8 mouse cellular contexts compared by ENCODE assay signal in the genomic region with DNA sequence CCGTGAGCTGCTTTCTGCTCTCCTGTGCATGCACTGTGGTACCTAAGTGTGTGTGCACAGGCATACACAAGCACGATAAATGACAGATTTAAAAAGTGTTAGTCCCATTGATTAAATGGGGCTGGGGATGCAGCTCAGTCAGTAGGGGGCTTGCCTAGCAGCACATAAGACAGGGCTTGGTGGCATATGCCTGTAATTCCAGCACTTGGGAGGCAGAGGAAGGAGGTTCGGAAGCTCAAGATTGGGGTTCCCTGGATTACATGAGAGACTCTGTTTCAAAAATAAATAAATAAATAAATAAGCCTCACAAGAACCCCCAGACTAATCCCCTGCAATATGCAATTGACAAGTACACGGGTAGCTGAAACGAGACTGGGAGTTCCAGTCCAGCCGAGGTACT. TPM values are rescaled to one million over a fixed set of nuclear protein-coding genes. Genes with fewer than 3 reads are reported as not detected.
DNase-seq lines count a peak whose midpoint lies in the region; ATAC-seq and TF ChIP-seq lines count a peak whose summit lies in the region.

No protein-coding gene starts in this region.

- H3K9ac ChIP-seq in kidney, postnatal 0 days (ENCODE audit: low read depth, low read length) = no peak overlapping the region
- no peak overlapping the region for H3K9ac ChIP-seq in embryonic facial prominence, embryonic 15.5 days
- H3K9ac ChIP-seq in neural tube, embryonic 12.5 days = 0 out of 2 replicates have a peak overlapping the region, but pooled peaks have one; percentile 33

- no peaks in the 10 kb centered on the region; the same call in 1 of the 2 replicates for H3K4me1 ChIP-seq in kidney, postnatal 0 days (replicated peaks; ENCODE audit: insufficient read depth, low read length)
- no peaks in the 10 kb centered on the region for H3K4me1 ChIP-seq in kidney, adult 2 months (ENCODE audit: control insufficient read depth, insufficient read depth, low read length)
- H3K4me1 ChIP-seq in embryonic facial prominence, embryonic 15.5 days = peaks cover 24% of the 10 kb centered on the region
- peaks cover 21% of the 10 kb centered on the region for H3K4me1 ChIP-seq in limb, embryonic 10.5 days
- H3K4me1 ChIP-seq in neural tube, embryonic 12.5 days = peaks cover 15% of the 10 kb centered on the region
- no peaks in the 10 kb centered on the region for H3K4me1 ChIP-seq in cerebellum, adult 2 months (ENCODE audit: control insufficient read depth, insufficient read depth, low read length)

- peak overlapping the region; percentile 76 for H3K4me2 ChIP-seq in kidney, postnatal 0 days (ENCODE audit: low read length)
- peak overlapping the region; percentile 82 for H3K4me2 ChIP-seq in embryonic facial prominence, embryonic 15.5 days (replicated peaks)
- peak overlapping the region; percentile 80 for H3K4me2 ChIP-seq in neural tube, embryonic 12.5 days (replicated peaks)

- no peak for TF ChIP-seq CTCF in kidney, postnatal 0 days (IDR thresholded peaks at IDR 0.05; ENCODE audit: low read depth)
- TF ChIP-seq CTCF in kidney, adult 2 months (conservative IDR thresholded peaks at IDR 0.05; ENCODE audit: insufficient read depth, insufficient read length, low read depth, low read length) = no peak
- TF ChIP-seq CTCF in cerebellum, adult 2 months (IDR thresholded peaks at IDR 0.05; ENCODE audit: borderline replicate concordance, insufficient read depth, low read depth, low read length) = no peak

- H3K9me3 ChIP-seq in kidney, postnatal 0 days (replicated peaks; ENCODE audit: low read length) = no peaks in the 10 kb centered on the region
- no peaks in the 10 kb centered on the region for H3K9me3 ChIP-seq in embryonic facial prominence, embryonic 15.5 days (replicated peaks)
- H3K9me3 ChIP-seq in limb, embryonic 10.5 days (replicated peaks) = no peaks in the 10 kb centered on the region
- 0 out of 2 replicates have a peak, but pooled peaks cover 1% of the 10 kb centered on the region for H3K9me3 ChIP-seq in neural tube, embryonic 12.5 days

- DNase-seq in kidney, postnatal 0 days (ENCODE audit: low spot score) = no peak
- DNase-seq in kidney, adult 2 months = no peak
- DNase-seq in limb, embryonic 10.5 days (ENCODE audit: low spot score) = no peak
- no peak for DNase-seq in urinary bladder, adult 18-20 months (ENCODE audit: low spot score in 2 of 2)
- DNase-seq in cerebellum, adult 2 months = no peak
- no peak for DNase-seq in ovary, postnatal 10 days (ENCODE audit: low spot score)

- ATAC-seq in kidney, postnatal 0 days (replicated peaks; ENCODE audit: low FRiP score, low read depth) = no peak
- no peak for ATAC-seq in embryonic facial prominence, embryonic 15.5 days (ENCODE audit: insufficient number of reproducible peaks, low FRiP score, low TSS enrichment, low read depth)
- no peak for ATAC-seq in neural tube, embryonic 12.5 days (ENCODE audit: low FRiP score, low read depth)

- no peak for TF ChIP-seq POLR2A in kidney, adult 2 months (IDR thresholded peaks at IDR 0.05; ENCODE audit: low read depth, low read length)
- TF ChIP-seq POLR2A in cerebellum, adult 2 months (IDR thresholded peaks at IDR 0.05; ENCODE audit: borderline replicate concordance, insufficient read depth, low read length) = no peak

- H3K27ac ChIP-seq in kidney, postnatal 0 days = no peak overlapping the region
- H3K27ac ChIP-seq in kidney, adult 2 months (ENCODE audit: insufficient read depth, low read depth, low read length) = no peak overlapping the region
- no peak overlapping the region for H3K27ac ChIP-seq in embryonic facial prominence, embryonic 15.5 days (replicated peaks)
- H3K27ac ChIP-seq in limb, embryonic 10.5 days = no peak overlapping the region
- no peak overlapping the region for H3K27ac ChIP-seq in neural tube, embryonic 12.5 days
- H3K27ac ChIP-seq in cerebellum, adult 2 months (ENCODE audit: insufficient read depth, low read length) = no peak overlapping the region

- WGBS in kidney, postnatal 0 days = 44% methylated on average over 6 of the region's 6 CpGs
- WGBS in kidney, adult 2 months = 51% methylated on average over 6 of the region's 6 CpGs
- WGBS in embryonic facial prominence, embryonic 15.5 days = 45% methylated on average over 6 of the region's 6 CpGs
- WGBS in limb, embryonic 10.5 days = 64% methylated on average over 6 of the region's 6 CpGs
- WGBS in neural tube, embryonic 12.5 days = 55% methylated on average over 6 of the region's 6 CpGs
- 32% methylated on average over 6 of the region's 6 CpGs for WGBS in cerebellum, adult 2 months

- peak overlapping the region; percentile 83 for H3K4me3 ChIP-seq in kidney, postnatal 0 days (replicated peaks; ENCODE audit: low read depth, low read length)
- no peak overlapping the region for H3K4me3 ChIP-seq in kidney, adult 2 months (ENCODE audit: insufficient read depth, low read depth, low read length)
- peak overlapping the region; percentile 75 for H3K4me3 ChIP-seq in embryonic facial prominence, embryonic 15.5 days (replicated peaks)
- H3K4me3 ChIP-seq in limb, embryonic 10.5 days = peak overlapping the region; percentile 87
- peak overlapping the region; percentile 81; the same call in 1 of the 2 replicates for H3K4me3 ChIP-seq in neural tube, embryonic 12.5 days
- no peak overlapping the region for H3K4me3 ChIP-seq in cerebellum, adult 2 months (replicated peaks; ENCODE audit: insufficient read depth, low read depth, low read length)

- no peaks in the 10 kb centered on the region for H3K36me3 ChIP-seq in kidney, postnatal 0 days (ENCODE audit: insufficient read depth, low read length)
- no peaks in the 10 kb centered on the region for H3K36me3 ChIP-seq in kidney, adult 2 months (ENCODE audit: control insufficient read depth, insufficient read depth, low read length)
- H3K36me3 ChIP-seq in embryonic facial prominence, embryonic 15.5 days = no peaks in the 10 kb centered on the region
- no peaks in the 10 kb centered on the region for H3K36me3 ChIP-seq in limb, embryonic 10.5 days
- no peaks in the 10 kb centered on the region for H3K36me3 ChIP-seq in neural tube, embryonic 12.5 days

- no peaks in the 10 kb centered on the region for H3K27me3 ChIP-seq in kidney, postnatal 0 days (ENCODE audit: insufficient read depth, low read length)
- no peaks in the 10 kb centered on the region for H3K27me3 ChIP-seq in kidney, adult 2 months (replicated peaks; ENCODE audit: control insufficient read depth, insufficient read depth, low read length)
- H3K27me3 ChIP-seq in embryonic facial prominence, embryonic 15.5 days = no peaks in the 10 kb centered on the region
- H3K27me3 ChIP-seq in limb, embryonic 10.5 days (ENCODE audit: low read depth, poor library complexity, severe bottlenecking) = no peaks in the 10 kb centered on the region
- no peaks in the 10 kb centered on the region for H3K27me3 ChIP-seq in neural tube, embryonic 12.5 days (replicated peaks)
- H3K27me3 ChIP-seq in cerebellum, adult 2 months (ENCODE audit: control insufficient read depth, insufficient read depth, low read length) = no peaks in the 10 kb centered on the region

RNA-seq across cellular contexts. Expression of gene Arhgap19, which starts 1.4 kb away (rescaled TPM):
- 9.1 and 9.5 TPM in 2 replicates for polyA plus RNA-seq in kidney, postnatal 0 days (2015; fragmentation: Nextera tagmentation; extraction: Ambion mirVana)
- polyA plus RNA-seq in kidney, adult 2 months (2012; rRNA removed) = 1.0 and 1.3 TPM in 2 replicates
- 17.3 and 17.5 TPM in 2 replicates for polyA plus RNA-seq in embryonic facial prominence, embryonic 15.5 days (2015; fragmentation: Nextera tagmentation; extraction: Ambion mirVana)
- polyA plus RNA-seq in limb, embryonic 10.5 days (2016; fragmentation: Nextera tagmentation; extraction: Ambion mirVana) = 45.7 and 47.1 TPM in 2 replicates
- polyA plus RNA-seq in neural tube, embryonic 12.5 days (2016; fragmentation: Nextera tagmentation; extraction: Ambion mirVana) = 21.2 and 22.0 TPM in 2 replicates
- polyA plus RNA-seq in cerebellum, adult 2 months (2012; rRNA removed) = 2.4 and 2.5 TPM in 2 replicates

RNA-seq across cellular contexts. Expression of gene Frat1, which starts 29.3 kb away (rescaled TPM):
- polyA plus RNA-seq in kidney, postnatal 0 days (2015; fragmentation: Nextera tagmentation; extraction: Ambion mirVana) = 11.1 and 11.4 TPM in 2 replicates
- polyA plus RNA-seq in kidney, adult 2 months (2012; rRNA removed) = 1.3 and 1.6 TPM in 2 replicates
- polyA plus RNA-seq in embryonic facial prominence, embryonic 15.5 days (2015; fragmentation: Nextera tagmentation; extraction: Ambion mirVana) = 6.6 and 7.0 TPM in 2 replicates
- polyA plus RNA-seq in limb, embryonic 10.5 days (2016; fragmentation: Nextera tagmentation; extraction: Ambion mirVana) = 4.3 and 4.9 TPM in 2 replicates
- 15.2 and 19.1 TPM in 2 replicates for polyA plus RNA-seq in neural tube, embryonic 12.5 days (2016; fragmentation: Nextera tagmentation; extraction: Ambion mirVana)
- polyA plus RNA-seq in cerebellum, adult 2 months (2012; rRNA removed) = 13.2 and 14.7 TPM in 2 replicates

RNA-seq across cellular contexts. Expression of gene Frat2, which starts 47.5 kb away (rescaled TPM):
- 5.8 and 7.2 TPM in 2 replicates for polyA plus RNA-seq in kidney, postnatal 0 days (2015; fragmentation: Nextera tagmentation; extraction: Ambion mirVana)
- 1.4 TPM in 2 replicates for polyA plus RNA-seq in kidney, adult 2 months (2012; rRNA removed)
- 5.6 and 7.1 TPM in 2 replicates for polyA plus RNA-seq in embryonic facial prominence, embryonic 15.5 days (2015; fragmentation: Nextera tagmentation; extraction: Ambion mirVana)
- polyA plus RNA-seq in limb, embryonic 10.5 days (2016; fragmentation: Nextera tagmentation; extraction: Ambion mirVana) = 1.9 and 3.0 TPM in 2 replicates
- polyA plus RNA-seq in neural tube, embryonic 12.5 days (2016; fragmentation: Nextera tagmentation; extraction: Ambion mirVana) = 19.3 and 19.7 TPM in 2 replicates
- polyA plus RNA-seq in cerebellum, adult 2 months (2012; rRNA removed) = 6.9 and 7.1 TPM in 2 replicates

RNA-seq across cellular contexts. Expression of gene Slit1, which starts 57.0 kb away (rescaled TPM):
- 3.2 and 3.4 TPM in 2 replicates for polyA plus RNA-seq in kidney, postnatal 0 days (2015; fragmentation: Nextera tagmentation; extraction: Ambion mirVana)
- polyA plus RNA-seq in kidney, adult 2 months (2012; rRNA removed) = 0.05 and 0.17 TPM in 2 replicates
- polyA plus RNA-seq in embryonic facial prominence, embryonic 15.5 days (2015; fragmentation: Nextera tagmentation; extraction: Ambion mirVana) = 0.64 and 1.1 TPM in 2 replicates
- polyA plus RNA-seq in limb, embryonic 10.5 days (2016; fragmentation: Nextera tagmentation; extraction: Ambion mirVana) = 0.97 and 1.1 TPM in 2 replicates
- 24.0 and 26.2 TPM in 2 replicates for polyA plus RNA-seq in neural tube, embryonic 12.5 days (2016; fragmentation: Nextera tagmentation; extraction: Ambion mirVana)
- polyA plus RNA-seq in cerebellum, adult 2 months (2012; rRNA removed) = 3.9 and 4.9 TPM in 2 replicates

Comparison
In these comparisons a context has a peak if more than half of its experiments do, and no peak if none do; other contexts are left out.
1. H3K4me3 ChIP-seq: peak in kidney, postnatal 0 days (single experiment), embryonic facial prominence, embryonic 15.5 days (single experiment), limb, embryonic 10.5 days (single experiment) and neural tube, embryonic 12.5 days (single experiment); none in kidney, adult 2 months (single experiment) and cerebellum, adult 2 months (single experiment).
2. Peak in every context shown above with its lines, with median percentiles within 50 percentile points of each other: H3K4me2 ChIP-seq.